Mouse (Mus musculus): ENCODE measurements around the gene Gm37240.

The Gm37240 gene

GRCm38 (mm10) chr3:84841271-84841670 lies 1046.0 kb downstream of the Gm37240 start:
- DNase-seq (ENCODE audit: low read depth, low spot score), result no peak

GRCm38 (mm10) chr3:84839499-84839898 lies 1047.8 kb downstream of the Gm37240 start:
- DNase-seq (ENCODE audit: low read depth, low spot score), result no peak

GRCm38 (mm10) chr3:84837984-84838383 lies 1049.3 kb downstream of the Gm37240 start:
- DNase-seq (ENCODE audit: low read depth, low spot score), result no peak

GRCm38 (mm10) chr3:84836029-84836428 lies 1051.3 kb downstream of the Gm37240 start:
- no peak for DNase-seq (ENCODE audit: low read depth, low spot score)

- no peak for DNase-seq (ENCODE audit: low read depth, low spot score)
Measured at GRCm38 (mm10) chr3:84829366-84829765, 1058.0 kb downstream of the Gm37240 start.

- DNase-seq (ENCODE audit: low read depth, low spot score), result no peak
Measured at GRCm38 (mm10) chr3:84827617-84828016, 1059.7 kb downstream of the Gm37240 start.

- DNase-seq (ENCODE audit: low read depth, low spot score), result no peak
Measured at GRCm38 (mm10) chr3:84826938-84827337, 1060.4 kb downstream of the Gm37240 start.

GRCm38 (mm10) chr3:84826405-84826804 lies 1060.9 kb downstream of the Gm37240 start:
- no peak for DNase-seq (ENCODE audit: low read depth, low spot score)

GRCm38 (mm10) chr3:84825990-84826389 lies 1061.3 kb downstream of the Gm37240 start:
- DNase-seq (ENCODE audit: low read depth, low spot score), result no peak

GRCm38 (mm10) chr3:84820654-84821201 lies 1066.6 kb downstream of the Gm37240 start:
- DNase-seq (ENCODE audit: low read depth, low spot score), result no peak

- no peak for DNase-seq (ENCODE audit: low read depth, low spot score)
Measured at GRCm38 (mm10) chr3:84816951-84817350, 1070.4 kb downstream of the Gm37240 start.

GRCm38 (mm10) chr3:84815461-84815860 lies 1071.9 kb downstream of the Gm37240 start:
- DNase-seq (ENCODE audit: low read depth, low spot score), result no peak

GRCm38 (mm10) chr3:84814762-84815381 lies 1072.4 kb downstream of the Gm37240 start, which contains the start of gene Fbxw7:
Gene Fbxw7 (plus strand): TSS chr3:84815268.
- no peak for DNase-seq (ENCODE audit: low read depth, low spot score)

- DNase-seq (ENCODE audit: low read depth, low spot score), result peak; percentile 100
Measured at GRCm38 (mm10) chr3:84814157-84814761, 1073.1 kb downstream of the Gm37240 start.

GRCm38 (mm10) chr3:84813436-84814156 lies 1073.7 kb downstream of the Gm37240 start:
- no peak for DNase-seq (ENCODE audit: low read depth, low spot score)

GRCm38 (mm10) chr3:84810803-84811202 lies 1076.5 kb downstream of the Gm37240 start:
- no peak for DNase-seq (ENCODE audit: low read depth, low spot score)

GRCm38 (mm10) chr3:84808906-84809305 lies 1078.4 kb downstream of the Gm37240 start:
- no peak for DNase-seq (ENCODE audit: low read depth, low spot score)

- DNase-seq (ENCODE audit: low read depth, low spot score), result no peak
Measured at GRCm38 (mm10) chr3:84807826-84808225, 1079.5 kb downstream of the Gm37240 start.

GRCm38 (mm10) chr3:84806206-84806605 lies 1081.1 kb downstream of the Gm37240 start:
- no peak for DNase-seq (ENCODE audit: low read depth, low spot score)

- no peak for DNase-seq (ENCODE audit: low read depth, low spot score)
Measured at GRCm38 (mm10) chr3:84804036-84804435, 1083.3 kb downstream of the Gm37240 start.

- DNase-seq (ENCODE audit: low read depth, low spot score), result no peak
Measured at GRCm38 (mm10) chr3:84787914-84788313, 1099.4 kb downstream of the Gm37240 start.

GRCm38 (mm10) chr3:84776084-84776483 lies 1111.2 kb downstream of the Gm37240 start:
- DNase-seq (ENCODE audit: low read depth, low spot score), result no peak

Data from retina, adult 2 months (tissue).